20 mouse cellular contexts compared by ENCODE assay signal in genomic region chr10:8676722-8677121, GRCm38 (mm10).
"Had no signal": no experiment of that assay in that cellular context is flagged by ENCODE, and none has a peak within 500 bp of the region (broad histone marks: within the 10 kb centered on the region; RNA-seq: fewer than 3 reads in every experiment).

No protein-coding gene starts in this region.

- ATAC-seq: liver, postnatal 0 days; lung, postnatal 0 days; midbrain, embryonic 16.5 days had no signal

- H3K27me3 ChIP-seq: limb, embryonic 15.5 days; midbrain, embryonic 12.5 days; neural tube, embryonic 13.5 days; stomach, embryonic 15.5 days had no signal

- H3K4me1 ChIP-seq: limb, embryonic 15.5 days; midbrain, embryonic 12.5 days; neural tube, embryonic 13.5 days; stomach, embryonic 15.5 days had no signal

- H3K27ac ChIP-seq: limb, embryonic 15.5 days; liver, embryonic 14.5 days; macrophage; midbrain, embryonic 12.5 days; neural tube, embryonic 13.5 days; stomach, embryonic 15.5 days had no signal

- H3K36me3 ChIP-seq: limb, embryonic 15.5 days; midbrain, embryonic 12.5 days; neural tube, embryonic 13.5 days; stomach, embryonic 15.5 days had no signal

- H3K9me3 ChIP-seq: limb, embryonic 15.5 days; midbrain, embryonic 12.5 days; neural tube, embryonic 13.5 days; stomach, embryonic 15.5 days had no signal

- DNase-seq: kidney, adult 9 months; kidney, postnatal 14 days; kidney, postnatal 4 days; liver, postnatal 0 days; lung, embryonic 14.5 days; retina, postnatal 1 day; right cerebral cortex, postnatal 25 days; spleen, adult 18-20 months; thymus, adult 18-20 months; thymus, postnatal 36 days had no signal

- H3K4me3 ChIP-seq: limb, embryonic 15.5 days; midbrain, embryonic 12.5 days; myocyte; neural tube, embryonic 13.5 days; stomach, embryonic 15.5 days had no signal

- H3K4me2 ChIP-seq: limb, embryonic 15.5 days; liver, embryonic 11.5 days; lung, embryonic 14.5 days; midbrain, embryonic 12.5 days; neural tube, embryonic 13.5 days; stomach, embryonic 15.5 days had no signal

- H3K9ac ChIP-seq: limb, embryonic 15.5 days; liver, embryonic 14.5 days; liver, postnatal 0 days; lung, embryonic 14.5 days; midbrain, embryonic 12.5 days; neural tube, embryonic 13.5 days; stomach, embryonic 15.5 days had no signal
